Mouse (Mus musculus): ENCODE measurements at regions not wholly inside any gene's neighbourhood (a gene's known extent, or its start where the extent isn't known, plus 50 kb on each side); places are given as distances from the start of the nearest gene placed in this dataset.

GRCm38 (mm10) chr15:5507545-5507913 is 263.5 kb upstream of the Ptger4 start:
- DNase-seq (ENCODE audit: low read depth, low spot score): no peak

DNA sequence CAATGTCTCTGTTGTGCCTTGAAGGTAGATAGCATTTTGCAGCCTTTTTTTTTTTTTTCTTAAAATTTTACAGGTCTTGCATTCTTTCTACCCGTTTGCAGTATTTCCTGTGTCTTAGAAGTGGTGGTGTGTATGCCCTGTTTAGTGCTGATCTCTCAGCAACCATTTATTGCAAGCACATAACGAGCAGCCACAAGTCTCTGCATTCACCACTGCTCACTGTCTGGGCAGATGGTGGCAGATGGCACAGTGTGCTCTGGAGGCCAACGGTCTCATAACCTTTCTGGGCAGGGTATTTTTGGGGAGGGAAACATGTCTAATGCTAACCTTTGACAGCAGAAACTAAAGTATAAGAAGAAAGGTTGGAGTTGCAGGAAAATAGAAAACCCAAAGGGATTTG is 266.1 kb upstream of the Ptger4 start:
- no peak for DNase-seq (ENCODE audit: low read depth, low spot score)

- DNase-seq (ENCODE audit: low read depth, low spot score): no peak
Observed at GRCm38 (mm10) chr15:5511046-5511445, 267.1 kb upstream of the Ptger4 start.

DNA sequence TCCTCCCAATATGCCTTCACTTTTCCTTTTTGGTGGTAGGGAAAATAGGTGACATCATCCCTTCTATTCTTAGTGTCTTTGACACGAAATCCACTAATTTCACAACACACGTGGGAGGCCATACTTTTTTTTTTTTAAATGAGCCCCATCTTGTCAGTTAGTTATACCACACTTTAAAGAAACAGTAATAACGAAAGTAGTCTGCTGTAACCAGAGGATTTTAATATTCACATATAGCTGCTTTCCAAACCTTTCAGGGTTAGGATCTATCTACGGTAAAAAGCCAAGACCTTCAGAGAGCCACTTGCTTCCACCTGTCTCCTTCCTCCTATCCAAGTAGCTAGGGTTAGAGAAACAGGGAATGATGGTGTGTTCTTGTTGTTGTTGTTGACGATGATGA is 268.6 kb upstream of the Ptger4 start:
- no peak for DNase-seq (ENCODE audit: low read depth, low spot score)

- no peak for DNase-seq (ENCODE audit: low read depth, low spot score)
Observed at GRCm38 (mm10) chr15:5513146-5513545, 269.2 kb upstream of the Ptger4 start.

- DNase-seq (ENCODE audit: low read depth, low spot score): no peak
Observed at GRCm38 (mm10) chr15:5514217-5514616, 270.2 kb upstream of the Ptger4 start.

DNA sequence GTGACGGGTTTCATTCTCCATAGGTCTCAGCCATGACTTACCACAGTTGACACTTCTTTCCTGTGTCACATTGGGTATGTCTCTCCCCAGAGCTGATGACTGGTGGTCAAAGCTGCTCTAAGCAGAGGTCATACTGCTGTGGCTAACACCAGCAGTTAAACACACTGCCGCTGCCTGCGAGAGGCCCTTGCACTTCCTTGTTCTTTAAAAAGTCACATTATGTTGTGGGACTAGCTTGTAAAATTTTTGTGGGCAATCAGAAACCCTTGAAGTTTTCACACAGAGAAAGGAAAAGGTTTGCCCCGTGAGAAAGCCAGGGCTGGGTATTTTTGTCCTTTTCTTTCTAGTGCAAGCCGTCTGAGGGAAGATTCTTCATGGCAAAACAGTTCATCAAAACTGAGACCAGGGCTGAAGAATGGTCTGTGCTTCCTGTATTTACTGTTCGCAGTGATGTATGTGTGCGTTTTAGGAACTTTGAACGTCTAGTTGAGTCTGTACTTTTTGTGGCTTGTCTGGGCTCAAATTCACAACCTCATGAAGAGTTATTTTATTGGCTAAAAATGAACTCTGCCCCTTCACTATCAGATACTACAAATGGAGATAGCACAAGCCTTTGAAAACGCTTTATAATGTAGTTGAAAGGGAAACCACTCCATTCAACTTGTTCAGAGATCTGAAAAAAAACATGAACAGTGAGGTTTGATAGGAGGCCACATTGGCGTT is 273.4 kb upstream of the Ptger4 start:
- DNase-seq (ENCODE audit: low read depth, low spot score): no peak

GRCm38 (mm10) chr15:5519552-5519951 is 275.6 kb upstream of the Ptger4 start:
- DNase-seq (ENCODE audit: low read depth, low spot score): no peak

DNA sequence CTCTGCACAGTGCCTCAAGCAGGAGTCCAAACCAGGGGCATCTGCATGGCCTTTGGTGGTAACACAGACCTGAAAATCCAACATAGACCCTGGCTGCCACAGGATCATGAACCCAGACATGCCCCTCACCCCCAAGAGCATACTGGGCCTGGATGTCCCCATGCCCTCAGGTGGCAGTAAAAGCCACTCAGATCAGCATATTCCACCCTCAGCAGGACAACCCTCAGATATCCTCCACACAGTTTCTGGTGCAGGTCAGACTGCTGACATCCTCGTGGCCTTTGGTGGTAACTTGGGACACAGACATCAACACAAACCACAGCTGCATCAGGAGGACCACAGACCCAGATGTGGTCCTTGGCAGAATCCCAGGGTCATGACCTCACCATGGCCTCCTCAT is 276.0 kb upstream of the Ptger4 start:
- no peak for DNase-seq (ENCODE audit: low read depth, low spot score)

DNA sequence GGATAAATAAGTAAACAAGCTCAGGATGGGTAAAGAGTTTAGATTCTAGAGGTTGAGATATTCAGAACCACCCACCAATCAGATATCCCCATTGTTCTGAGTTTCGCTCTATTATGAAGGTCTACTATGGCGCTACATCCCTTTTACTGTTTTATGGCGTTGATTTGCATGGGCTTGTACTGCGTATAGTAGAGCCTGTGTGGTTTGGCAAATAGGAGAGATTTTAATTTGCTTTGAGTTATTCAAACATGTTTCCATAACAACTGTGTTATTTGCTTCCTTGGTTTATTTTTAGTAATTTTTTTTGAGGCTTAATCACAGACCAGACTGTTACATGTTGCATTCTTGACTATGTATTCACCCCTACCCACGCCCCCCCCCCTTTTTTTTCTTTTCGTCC is 284.6 kb upstream of the Ptger4 start:
- DNase-seq (ENCODE audit: low read depth, low spot score): no peak

- DNase-seq (ENCODE audit: low read depth, low spot score): no peak
Observed at GRCm38 (mm10) chr15:5533656-5534055, 289.7 kb upstream of the Ptger4 start.

DNA sequence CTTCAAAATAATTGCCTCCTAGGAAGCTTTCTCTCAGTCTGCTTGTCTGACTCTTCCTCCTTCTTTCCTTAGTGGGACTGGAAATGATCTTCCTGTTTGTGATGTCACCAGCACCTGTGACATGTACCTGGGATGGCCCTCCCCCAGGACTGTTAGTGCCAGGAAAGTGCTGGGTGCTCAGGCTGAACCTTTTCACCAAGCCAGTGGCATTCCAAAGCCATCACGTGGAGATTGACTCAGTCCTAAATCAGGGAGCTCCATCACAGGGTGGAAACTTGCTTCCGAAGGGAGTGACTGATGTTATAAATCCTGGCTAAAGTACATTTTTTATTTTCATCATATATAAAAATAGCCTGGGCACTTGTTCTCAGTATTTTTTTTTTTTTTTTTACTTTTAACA is 293.4 kb upstream of the Ptger4 start:
- no peak for DNase-seq (ENCODE audit: low read depth, low spot score)

GRCm38 (mm10) chr15:5539301-5539928 is 295.4 kb upstream of the Ptger4 start:
- no peak for DNase-seq (ENCODE audit: low read depth, low spot score)

DNA sequence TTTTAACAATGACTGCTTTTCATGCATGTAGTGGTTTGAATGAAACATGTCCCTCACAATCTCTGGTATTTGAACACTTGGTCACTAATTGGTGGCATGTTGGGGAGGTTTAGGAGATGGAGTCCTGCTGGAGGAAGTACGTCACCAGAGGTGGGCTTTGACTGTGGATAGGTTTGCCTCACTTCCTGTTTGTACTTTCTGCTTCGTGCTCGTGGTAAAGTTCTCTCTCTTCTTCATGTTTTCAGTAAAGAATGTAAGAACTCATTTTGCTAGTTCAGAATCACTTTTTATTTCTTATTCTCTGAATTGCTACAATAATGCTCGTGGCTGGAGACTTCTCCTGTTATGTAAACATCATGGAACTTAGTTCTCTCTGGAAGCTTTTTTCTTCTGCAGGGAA is 310.5 kb upstream of the Ptger4 start:
- no peak for DNase-seq (ENCODE audit: low read depth, low spot score)

- no peak for DNase-seq (ENCODE audit: low read depth, low spot score)
Observed at GRCm38 (mm10) chr15:5554926-5555325, 310.9 kb upstream of the Ptger4 start.

DNA sequence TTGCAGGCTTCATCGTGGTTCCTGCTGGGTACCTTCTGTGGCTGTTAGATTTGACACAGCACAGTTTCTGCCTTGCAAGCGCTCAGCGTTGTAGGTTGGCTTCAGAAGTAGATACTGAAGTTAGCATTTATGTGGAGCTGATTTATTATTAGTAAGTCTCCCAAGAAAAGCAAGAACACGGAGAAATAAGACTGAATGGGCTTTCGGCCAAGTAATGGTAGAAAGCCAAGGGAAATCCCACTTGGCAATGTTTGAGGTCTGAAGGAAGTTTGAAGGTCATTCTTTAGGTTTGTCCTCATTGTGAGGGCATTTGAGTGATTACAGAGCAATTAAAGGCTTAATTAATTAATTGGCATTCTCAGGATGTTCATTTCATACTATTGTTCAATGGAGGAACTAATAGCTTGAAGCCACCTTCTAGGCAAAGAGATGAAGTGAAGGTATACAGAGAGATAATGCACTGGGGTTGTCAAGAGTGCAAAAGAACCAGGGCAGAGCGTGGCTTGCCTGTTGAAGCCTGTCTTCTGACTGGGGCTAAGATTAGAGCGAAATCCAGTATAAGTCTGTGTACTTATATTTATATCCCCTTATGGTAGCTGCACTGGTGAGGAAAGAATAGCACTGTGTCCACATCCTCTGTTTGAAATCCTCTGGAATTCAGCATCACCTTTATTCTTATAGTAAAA is 311.5 kb upstream of the Ptger4 start:
- peak; percentile 5 for DNase-seq (ENCODE audit: low read depth, low spot score)

DNA sequence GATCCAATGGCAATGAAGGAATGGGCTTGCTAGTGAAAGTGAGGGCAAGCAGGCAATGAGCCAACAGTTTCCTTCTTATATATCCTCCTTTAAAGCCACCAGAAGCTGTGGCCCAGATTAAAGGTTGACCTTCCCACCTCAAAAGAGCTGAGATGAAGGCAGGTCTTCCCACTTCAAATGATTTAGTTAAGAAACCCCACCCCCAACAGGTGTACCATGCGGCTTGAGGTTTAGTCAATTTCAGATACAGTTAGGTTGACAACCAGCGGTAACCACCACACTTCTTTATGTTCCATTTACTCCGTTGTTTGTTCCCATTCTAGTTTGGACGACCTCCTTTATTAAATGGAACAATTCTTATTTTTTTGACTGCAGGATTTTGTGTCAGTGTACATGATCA is 317.8 kb upstream of the Ptger4 start:
- DNase-seq (ENCODE audit: low read depth, low spot score): no peak

GRCm38 (mm10) chr15:5574366-5574765 is 330.4 kb upstream of the Ptger4 start:
- DNase-seq (ENCODE audit: low read depth, low spot score): no peak

GRCm38 (mm10) chr15:5579559-5579958 is 335.6 kb upstream of the Ptger4 start:
- DNase-seq (ENCODE audit: low read depth, low spot score): no peak

- no peak for DNase-seq (ENCODE audit: low read depth, low spot score)
Observed at GRCm38 (mm10) chr15:5580416-5580815, 336.4 kb upstream of the Ptger4 start.

DNA sequence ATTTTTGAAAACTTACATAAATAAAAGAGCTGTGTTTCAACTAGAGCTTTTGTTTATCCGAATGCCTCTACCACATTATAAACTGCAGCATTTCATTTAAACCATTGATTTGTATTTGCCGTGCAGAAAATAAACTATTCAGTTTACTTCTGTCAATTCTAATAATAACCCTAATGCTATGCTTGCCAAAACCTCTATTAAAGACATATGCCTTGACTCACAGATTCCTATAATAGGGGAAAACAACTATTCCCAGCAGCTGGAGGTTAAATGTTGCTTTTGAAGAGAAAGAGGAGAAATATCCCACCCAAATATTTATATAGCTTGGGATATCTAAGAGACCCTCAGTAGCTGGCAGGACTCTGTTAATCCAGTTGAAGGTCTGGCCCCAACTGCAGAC is 340.4 kb upstream of the Ptger4 start:
- no peak for DNase-seq (ENCODE audit: low read depth, low spot score)

DNA sequence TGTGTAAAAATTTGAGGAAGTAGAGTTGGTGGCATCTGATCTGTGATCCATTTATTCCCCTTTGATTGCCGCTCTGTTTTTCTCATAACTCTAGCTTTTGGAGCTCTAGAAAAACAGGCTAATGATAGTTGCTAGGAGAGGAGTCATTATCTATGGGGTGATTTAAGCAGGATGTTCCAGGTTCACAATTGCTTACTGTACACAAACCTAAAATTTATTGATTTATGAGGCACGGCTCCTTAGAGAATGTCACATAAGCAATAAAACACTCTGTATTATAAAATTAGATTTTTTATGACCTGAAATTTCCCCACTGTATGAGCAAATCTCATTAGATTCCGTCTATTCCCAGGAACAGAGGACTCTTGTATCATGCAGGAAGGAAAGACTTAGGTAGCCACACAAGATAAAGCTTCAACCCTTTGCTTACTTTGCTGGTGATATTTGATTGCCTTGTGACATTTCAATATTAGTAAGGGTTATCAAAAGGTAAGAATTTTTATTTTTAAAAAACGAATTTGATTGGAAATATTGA is 360.8 kb upstream of the Ptger4 start:
- no peak for DNase-seq (ENCODE audit: low read depth, low spot score)

DNA sequence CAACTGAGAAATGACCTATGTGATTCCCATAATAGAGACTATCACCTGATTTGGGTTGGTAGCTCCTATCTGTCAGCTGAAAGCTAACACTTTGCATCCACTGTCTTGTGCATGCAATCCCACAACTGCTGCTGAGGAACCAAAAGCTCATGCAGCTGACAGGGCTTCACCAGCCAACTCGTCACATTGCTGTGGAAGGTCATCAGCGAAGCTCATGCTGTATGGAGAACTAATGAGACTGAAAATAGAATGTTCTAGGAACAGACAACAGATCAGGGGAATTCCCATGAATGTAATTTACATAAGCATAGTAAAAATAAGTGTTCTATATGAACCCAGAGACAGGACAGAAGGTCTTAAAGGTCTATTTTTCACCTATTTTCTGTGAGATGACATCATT is 363.5 kb upstream of the Ptger4 start:
- no peak for DNase-seq (ENCODE audit: low read depth, low spot score)

All from telencephalon, adult 2 months (tissue).